Mouse (Mus musculus): ENCODE measurements around the gene Bbof1. TPM values are rescaled to one million over a fixed set of nuclear protein-coding genes. Genes with fewer than 3 reads are reported as not detected.

Gene Bbof1
- polyA plus RNA-seq, 1 experiment from 2014 or later: 1.4 TPM

DNA sequence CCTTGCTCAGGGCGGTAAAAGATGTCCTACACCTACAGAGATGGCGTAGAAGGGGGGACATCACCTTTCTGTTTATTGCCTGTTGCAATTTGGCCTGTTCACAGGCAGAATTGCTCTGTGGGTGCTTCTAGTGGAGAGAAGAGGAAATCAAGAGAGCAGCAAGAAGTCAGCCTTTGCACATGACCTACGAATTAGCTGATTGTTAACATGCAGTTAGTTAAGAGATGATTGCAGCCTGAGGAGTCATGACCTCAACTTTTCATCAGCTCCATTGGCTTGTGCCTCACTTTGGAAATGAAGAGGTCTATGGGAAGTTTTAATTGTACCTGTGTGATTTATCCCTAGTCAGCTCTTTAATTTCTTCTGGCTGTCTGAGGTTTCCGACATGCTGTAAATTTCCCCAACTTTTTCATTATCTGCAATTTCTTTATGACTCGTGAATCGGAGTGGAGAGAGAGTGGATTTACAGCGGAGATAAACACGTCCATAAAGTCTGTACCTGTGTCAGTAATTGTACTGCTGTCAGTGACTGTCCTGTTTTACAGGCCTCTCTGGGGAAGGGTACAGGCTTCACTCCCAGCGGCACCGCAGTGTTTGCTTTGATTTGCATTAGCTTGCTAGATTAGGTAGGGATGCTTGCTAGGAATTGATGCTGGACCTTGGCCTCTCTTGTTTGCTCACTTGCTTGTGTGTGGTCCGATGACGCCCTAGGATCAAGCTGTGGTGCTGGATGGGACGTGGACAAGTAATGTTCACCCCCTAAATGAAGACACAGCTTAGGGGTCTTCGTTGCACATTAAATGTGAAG lies 74.1 kb downstream of the Bbof1 start:
- no peaks in the 10 kb centered on the region for H3K36me3 ChIP-seq
- no peaks in the 10 kb centered on the region for H3K27me3 ChIP-seq (replicated peaks)
- 0 out of 2 replicates have a peak, but pooled peaks have one; percentile 14 for ATAC-seq (ENCODE audit: insufficient read depth, low FRiP score, low read depth)
- 0 out of 2 replicates have a peak, but pooled peaks cover 3% of the 10 kb centered on the region for H3K4me1 ChIP-seq
- H3K4me2 ChIP-seq: no peak overlapping the region
- H3K9me3 ChIP-seq: no peaks in the 10 kb centered on the region
- 77% methylated on average over 14 of the region's 14 CpGs for WGBS
- no peak overlapping the region for H3K9ac ChIP-seq
- H3K27ac ChIP-seq: no peak overlapping the region
- H3K4me3 ChIP-seq (replicated peaks): no peak overlapping the region

- Histone ChIP-seq H3K9ac (no peak overlapping the region), H3K4me2 (no peak overlapping the region)
- no peak for ATAC-seq (ENCODE audit: insufficient read depth, low FRiP score, low read depth)
Measured at GRCm38 (mm10) chr12:84487324-84488056, 78.6 kb downstream of the Bbof1 start.

More at GRCm38 (mm10) chr12:84487324-84488056, 78.6 kb downstream of the Bbof1 start:
- H3K36me3 ChIP-seq: no peaks in the 10 kb centered on the region
- WGBS: 28% methylated on average over 8 of the region's 8 CpGs
- H3K27me3 ChIP-seq (replicated peaks): no peaks in the 10 kb centered on the region
- H3K4me3 ChIP-seq (replicated peaks): no peak overlapping the region
- no peaks in the 10 kb centered on the region for H3K9me3 ChIP-seq
- no peak overlapping the region for H3K27ac ChIP-seq
- 0 out of 2 replicates have a peak, but pooled peaks cover 3% of the 10 kb centered on the region for H3K4me1 ChIP-seq

Other genes starting within 250 kb of the Bbof1 start
- gene Elmsan1, start 190.2 kb upstream of the Bbof1 start, polyA plus RNA-seq (2015; fragmentation: Nextera tagmentation; extraction: Ambion mirVana): 9.9 and 10.5 TPM in 2 replicates
- 28.3 and 32.6 TPM in 2 replicates for gene Ptgr2, start 123.8 kb upstream of the Bbof1 start, polyA plus RNA-seq (2015; fragmentation: Nextera tagmentation; extraction: Ambion mirVana)
- 63.8 and 69.6 TPM in 2 replicates for gene Zfp410, start 92.2 kb upstream of the Bbof1 start, polyA plus RNA-seq (2015; fragmentation: Nextera tagmentation; extraction: Ambion mirVana)
- gene Coq6, start 47.4 kb upstream of the Bbof1 start, polyA plus RNA-seq (2015; fragmentation: Nextera tagmentation; extraction: Ambion mirVana): 42.0 and 42.8 TPM in 2 replicates
- 2.6 and 3.0 TPM in 2 replicates for gene Fam161b, start 47.2 kb upstream of the Bbof1 start, polyA plus RNA-seq (2015; fragmentation: Nextera tagmentation; extraction: Ambion mirVana)
- 19.2 and 22.2 TPM in 2 replicates for gene Entpd5, start within 50 bp of the Bbof1 start, polyA plus RNA-seq (2015; fragmentation: Nextera tagmentation; extraction: Ambion mirVana)
- gene Rnf113a2, start 8.1 kb downstream of the Bbof1 start, polyA plus RNA-seq (2015; fragmentation: Nextera tagmentation; extraction: Ambion mirVana): 26.2 and 26.7 TPM in 2 replicates
- 35.4 and 39.3 TPM in 2 replicates for gene Aldh6a1, start 41.9 kb downstream of the Bbof1 start, polyA plus RNA-seq (2015; fragmentation: Nextera tagmentation; extraction: Ambion mirVana)
- gene Lin52, start 42.4 kb downstream of the Bbof1 start, polyA plus RNA-seq (2015; fragmentation: Nextera tagmentation; extraction: Ambion mirVana): 15.5 and 16.1 TPM in 2 replicates
- 0.04 TPM in 1 of 2 replicates, not detected in the other for gene Vsx2, start 160.7 kb downstream of the Bbof1 start, polyA plus RNA-seq (2015; fragmentation: Nextera tagmentation; extraction: Ambion mirVana)
- 12.5 and 13.2 TPM in 2 replicates for gene Abcd4, start 208.3 kb downstream of the Bbof1 start, polyA plus RNA-seq (2015; fragmentation: Nextera tagmentation; extraction: Ambion mirVana)
- not detected in 2 replicates for gene Vrtn, start 231.9 kb downstream of the Bbof1 start, polyA plus RNA-seq (2015; fragmentation: Nextera tagmentation; extraction: Ambion mirVana)

All from stomach, embryonic 15.5 days (tissue).